Mouse (Mus musculus): ENCODE results near the gene Slc25a35. TPM values are rescaled to one million over a fixed set of nuclear protein-coding genes. Genes with fewer than 3 reads are reported as not detected.

Slc25a35 gene
- polyA plus RNA-seq (2014; fragmentation: Illumina TruSeq; extraction: RNeasy Lipid Tissue Mini Kit (QIAGEN cat#74804); ENCODE audit: low read depth, low replicate concordance): 8.4 TPM

DNA sequence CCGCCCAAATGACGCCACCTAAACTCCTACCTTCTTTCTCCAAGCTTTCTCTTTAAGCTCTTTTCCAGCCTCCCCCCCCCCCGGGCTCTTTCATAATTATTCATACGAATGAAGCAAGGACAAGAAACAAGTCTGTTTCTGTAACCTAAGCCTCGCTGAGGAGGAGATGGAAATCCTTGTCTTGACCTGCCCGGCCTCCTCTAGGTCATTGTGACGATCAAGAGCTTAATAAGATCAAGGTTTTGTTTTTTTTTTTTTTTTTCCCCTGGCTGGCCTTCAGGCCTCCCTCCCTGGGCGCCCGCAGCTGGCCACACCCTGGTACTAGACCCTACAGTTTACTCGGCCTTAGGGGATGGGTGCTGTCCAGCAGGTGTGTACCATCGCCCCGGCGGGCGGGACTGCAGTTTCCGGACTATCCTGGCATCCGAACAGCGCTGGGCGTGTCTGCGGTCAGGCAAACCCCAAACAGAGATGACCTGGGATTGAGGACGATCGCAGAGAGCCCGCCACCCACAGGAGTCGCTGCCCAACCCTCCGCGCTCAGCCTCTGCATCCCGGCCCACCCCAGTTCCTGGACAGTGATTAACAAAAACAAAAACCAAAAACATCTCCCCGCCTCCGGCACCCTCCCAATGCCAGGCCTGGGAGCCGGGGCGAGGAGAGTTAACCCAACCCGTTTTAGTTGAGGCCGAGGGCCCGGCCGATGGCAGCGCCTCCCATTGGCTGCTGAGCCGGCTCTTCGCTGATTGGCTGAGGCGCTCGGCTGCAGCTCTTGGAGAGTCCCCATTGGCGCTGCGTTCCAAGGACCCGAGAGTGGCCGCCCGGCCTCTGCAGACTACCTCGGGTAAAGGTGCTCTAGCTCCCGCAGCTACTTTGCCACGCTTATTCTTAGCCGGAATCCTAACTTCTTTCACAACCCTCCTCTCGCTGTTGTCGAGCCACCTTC lies at the start of gene Slc25a35:
TSS of gene Slc25a35 (plus strand) at position 795 of the 946 bp plus-strand sequence.

DNA sequence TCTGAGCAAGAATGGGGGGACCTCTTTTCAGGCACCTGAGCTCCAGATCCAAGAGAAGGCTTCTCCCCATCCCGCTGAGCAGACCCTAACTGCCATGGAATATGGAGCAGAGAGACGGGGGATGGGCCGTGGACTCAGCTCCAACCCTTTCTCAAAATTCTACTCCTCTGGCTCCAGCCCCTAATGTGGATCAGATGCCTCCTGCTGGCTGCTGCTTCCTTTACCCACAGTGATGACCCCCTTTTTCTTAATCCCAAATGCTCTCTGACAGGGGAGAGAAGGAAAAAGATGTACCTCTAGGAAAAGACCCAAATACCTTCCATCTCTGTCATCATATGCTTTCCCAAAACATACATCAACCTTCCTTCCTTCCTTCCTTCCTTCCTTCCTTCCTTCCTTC lies 41.0 kb upstream of the Slc25a35 start, which contains the start of gene Odf4:
TSS of gene Odf4 (minus strand) at position 101 of the 400 bp plus-strand sequence.

DNA sequence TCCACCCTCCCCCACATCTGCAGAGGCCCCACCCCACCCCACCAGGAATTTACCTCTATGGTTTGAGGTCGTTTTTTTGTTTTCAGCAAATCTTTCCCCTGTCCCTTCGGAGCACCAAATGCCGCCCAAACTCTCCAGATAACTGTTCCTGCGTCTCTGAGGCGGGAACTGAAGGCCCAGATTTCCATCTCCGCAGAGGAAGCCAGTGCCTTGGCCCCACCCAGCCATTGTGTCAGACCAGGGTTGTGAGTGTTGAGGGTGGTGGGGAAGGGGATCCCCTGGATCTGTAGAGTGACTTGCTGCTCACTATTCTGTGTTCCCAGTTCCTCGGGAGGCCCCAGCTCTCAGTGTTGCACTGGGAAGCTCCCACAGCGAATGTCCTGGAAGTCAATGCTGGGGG lies 10.6 kb upstream of the Slc25a35 start, which contains the start of gene Arhgef15:
TSS of gene Arhgef15 (minus strand) at position 173 of the 400 bp plus-strand sequence.

GRCm38 (mm10) chr11:68975085-68975484 lies 7.2 kb downstream of the Slc25a35 start, which contains the start of gene Rangrf:
Gene Rangrf, minus strand, starts transcription at chr11:68975185.

DNA sequence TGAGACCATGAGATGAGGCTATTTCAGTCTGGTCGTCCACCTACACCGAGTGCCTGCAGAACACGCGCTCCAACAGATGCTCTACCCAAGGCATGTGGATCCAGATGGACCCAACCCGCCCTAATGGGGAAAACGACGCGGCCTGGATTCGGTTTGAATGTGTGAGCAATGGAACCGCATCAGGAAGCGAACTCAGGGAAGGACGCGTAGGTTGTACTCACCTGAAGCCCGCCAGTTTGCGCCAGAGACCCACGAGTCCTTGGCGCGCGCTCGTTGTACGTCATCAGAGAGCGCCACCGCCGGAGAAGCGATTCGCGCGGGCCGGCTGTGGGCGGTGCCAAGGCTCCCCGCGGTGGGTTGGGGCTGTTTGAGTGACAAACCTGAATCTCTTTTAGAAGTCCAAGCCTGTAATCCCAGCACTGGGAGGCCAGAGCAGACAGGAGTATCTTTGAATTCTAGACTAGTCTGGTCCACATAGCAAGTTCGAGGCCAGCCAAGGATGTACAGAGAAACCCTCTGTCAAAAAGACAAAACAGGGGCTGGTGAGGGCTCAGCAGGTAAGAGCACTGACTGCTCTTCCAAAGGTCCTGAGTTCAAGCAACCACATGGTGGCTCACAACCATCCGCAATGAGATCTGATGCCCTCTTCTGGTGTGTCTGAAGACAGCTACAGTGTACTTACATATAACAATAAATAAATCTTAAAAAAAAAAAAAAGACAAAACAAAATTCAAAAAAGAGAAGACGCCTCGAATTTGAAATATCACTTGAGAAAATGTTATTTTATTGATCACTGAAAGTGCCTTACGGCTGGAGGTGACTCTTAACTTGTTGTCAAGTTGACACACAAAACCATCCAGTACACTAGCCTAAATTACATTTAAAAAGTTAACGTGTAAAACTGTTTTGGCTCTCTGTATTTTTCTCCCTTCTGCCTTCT lies 40.5 kb downstream of the Slc25a35 start, which contains the start of gene Pfas:
TSS of gene Pfas (minus strand) at position 279 of the 940 bp plus-strand sequence.

GRCm38 (mm10) chr11:69015644-69016441 lies 47.9 kb downstream of the Slc25a35 start, which contains the start of gene Ctc1:
Gene Ctc1, plus strand, starts transcription at chr11:69015911.

Other genes starting within 250 kb of the Slc25a35 start
- 64.2 TPM for gene Ndel1, start 96.3 kb upstream of the Slc25a35 start, polyA plus RNA-seq (2014; fragmentation: Illumina TruSeq; extraction: RNeasy Lipid Tissue Mini Kit (QIAGEN cat#74804); ENCODE audit: low read depth, low replicate concordance)
- gene Rnf222, start 79.6 kb upstream of the Slc25a35 start, polyA plus RNA-seq (2014; fragmentation: Illumina TruSeq; extraction: RNeasy Lipid Tissue Mini Kit (QIAGEN cat#74804); ENCODE audit: low read depth, low replicate concordance): not detected
- 1,087 TPM for gene Rpl26, start 66.5 kb upstream of the Slc25a35 start, polyA plus RNA-seq (2014; fragmentation: Illumina TruSeq; extraction: RNeasy Lipid Tissue Mini Kit (QIAGEN cat#74804); ENCODE audit: low read depth, low replicate concordance)
- gene Odf4, start 41.0 kb upstream of the Slc25a35 start, polyA plus RNA-seq (2014; fragmentation: Illumina TruSeq; extraction: RNeasy Lipid Tissue Mini Kit (QIAGEN cat#74804); ENCODE audit: low read depth, low replicate concordance): not detected
- gene Arhgef15, start 10.7 kb upstream of the Slc25a35 start, polyA plus RNA-seq (2014; fragmentation: Illumina TruSeq; extraction: RNeasy Lipid Tissue Mini Kit (QIAGEN cat#74804); ENCODE audit: low read depth, low replicate concordance): 33.1 TPM
- 117 TPM for gene Rangrf, start 7.1 kb downstream of the Slc25a35 start, polyA plus RNA-seq (2014; fragmentation: Illumina TruSeq; extraction: RNeasy Lipid Tissue Mini Kit (QIAGEN cat#74804); ENCODE audit: low read depth, low replicate concordance)
- 10.1 TPM for gene Pfas, start 40.3 kb downstream of the Slc25a35 start, polyA plus RNA-seq (2014; fragmentation: Illumina TruSeq; extraction: RNeasy Lipid Tissue Mini Kit (QIAGEN cat#74804); ENCODE audit: low read depth, low replicate concordance)
- gene Ctc1, start 47.8 kb downstream of the Slc25a35 start, polyA plus RNA-seq (2014; fragmentation: Illumina TruSeq; extraction: RNeasy Lipid Tissue Mini Kit (QIAGEN cat#74804); ENCODE audit: low read depth, low replicate concordance): 18.4 TPM
- not detected for gene Aurkb, start 77.5 kb downstream of the Slc25a35 start, polyA plus RNA-seq (2014; fragmentation: Illumina TruSeq; extraction: RNeasy Lipid Tissue Mini Kit (QIAGEN cat#74804); ENCODE audit: low read depth, low replicate concordance)
- 16.5 TPM for gene Borcs6, start 91.6 kb downstream of the Slc25a35 start, polyA plus RNA-seq (2014; fragmentation: Illumina TruSeq; extraction: RNeasy Lipid Tissue Mini Kit (QIAGEN cat#74804); ENCODE audit: low read depth, low replicate concordance)
- 9.9 TPM for gene Tmem107, start 102.7 kb downstream of the Slc25a35 start, polyA plus RNA-seq (2014; fragmentation: Illumina TruSeq; extraction: RNeasy Lipid Tissue Mini Kit (QIAGEN cat#74804); ENCODE audit: low read depth, low replicate concordance)
- 95.0 TPM for gene Vamp2, start 120.4 kb downstream of the Slc25a35 start, polyA plus RNA-seq (2014; fragmentation: Illumina TruSeq; extraction: RNeasy Lipid Tissue Mini Kit (QIAGEN cat#74804); ENCODE audit: low read depth, low replicate concordance)
- 22.2 TPM for gene Per1, start 127.1 kb downstream of the Slc25a35 start, polyA plus RNA-seq (2014; fragmentation: Illumina TruSeq; extraction: RNeasy Lipid Tissue Mini Kit (QIAGEN cat#74804); ENCODE audit: low read depth, low replicate concordance)
- gene Hes7, start 152.3 kb downstream of the Slc25a35 start, polyA plus RNA-seq (2014; fragmentation: Illumina TruSeq; extraction: RNeasy Lipid Tissue Mini Kit (QIAGEN cat#74804); ENCODE audit: low read depth, low replicate concordance): not detected
- 0.39 TPM for gene 9130213A22Rik, start 154.5 kb downstream of the Slc25a35 start, polyA plus RNA-seq (2014; fragmentation: Illumina TruSeq; extraction: RNeasy Lipid Tissue Mini Kit (QIAGEN cat#74804); ENCODE audit: low read depth, low replicate concordance)
- gene Aloxe3, start 157.8 kb downstream of the Slc25a35 start, polyA plus RNA-seq (2014; fragmentation: Illumina TruSeq; extraction: RNeasy Lipid Tissue Mini Kit (QIAGEN cat#74804); ENCODE audit: low read depth, low replicate concordance): not detected
- not detected for gene Alox12b, start 188.9 kb downstream of the Slc25a35 start, polyA plus RNA-seq (2014; fragmentation: Illumina TruSeq; extraction: RNeasy Lipid Tissue Mini Kit (QIAGEN cat#74804); ENCODE audit: low read depth, low replicate concordance)
- 1.6 TPM for gene Alox8, start 229.7 kb downstream of the Slc25a35 start, polyA plus RNA-seq (2014; fragmentation: Illumina TruSeq; extraction: RNeasy Lipid Tissue Mini Kit (QIAGEN cat#74804); ENCODE audit: low read depth, low replicate concordance)

Data from heart, adult 10 weeks (tissue).